Mouse (Mus musculus): ENCODE results near the gene Glt1d1. TPM values are rescaled to one million over a fixed set of nuclear protein-coding genes. Genes with fewer than 3 reads are reported as not detected.
"Not testable (repeated sequence)": the region's sequence is repeated elsewhere in the genome, so short reads cannot be mapped to it uniquely, and the experiment has no call there.

Gene Glt1d1
- polyA plus RNA-seq, 1 experiment from 2014 or later, result 1.2 TPM

- WGBS, result 73% methylated on average over 7 of the region's 7 CpGs
- DNase-seq (ENCODE audit: low spot score), result no peak
These were observed 83.0 kb downstream of the Glt1d1 start for GRCm38 (mm10) chr5:127714783-127715704.

GRCm38 (mm10) chr5:127720591-127721379 lies 88.7 kb downstream of the Glt1d1 start:
- H3K9me3 ChIP-seq (ENCODE audit: control insufficient read depth, low read length), result no peaks in the 10 kb centered on the region
- no peak overlapping the region for H3K4me2 ChIP-seq (ENCODE audit: low read depth, severe bottlenecking)
- H3K9ac ChIP-seq (ENCODE audit: low read length), result no peak overlapping the region
- H3K4me1 ChIP-seq (ENCODE audit: control insufficient read depth, insufficient read depth, low read length), result no peaks in the 10 kb centered on the region
- DNase-seq (ENCODE audit: low spot score) (peak; percentile 52), ATAC-seq (ENCODE audit: insufficient number of reproducible peaks, low FRiP score, low TSS enrichment, low read depth) (0 out of 2 replicates have a peak, but pooled peaks have one; percentile 21)
- no peaks in the 10 kb centered on the region for H3K36me3 ChIP-seq (ENCODE audit: control insufficient read depth, insufficient read depth, low read length)
- H3K27ac ChIP-seq (replicated peaks; ENCODE audit: low read depth, low read length), result no peak overlapping the region
- H3K27me3 ChIP-seq (ENCODE audit: control insufficient read depth, insufficient read depth, low read length), result no peaks in the 10 kb centered on the region
- no peak overlapping the region for H3K4me3 ChIP-seq (ENCODE audit: low read depth, low read length)
- WGBS, result 37% methylated on average over 15 of the region's 15 CpGs

More at GRCm38 (mm10) chr5:127714783-127715704, 83.0 kb downstream of the Glt1d1 start:
- Histone ChIP-seq H3K4me1 (ENCODE audit: control insufficient read depth, insufficient read depth, low read length) (no peaks in the 10 kb centered on the region), H3K36me3 (ENCODE audit: control insufficient read depth, insufficient read depth, low read length) (no peaks in the 10 kb centered on the region), H3K4me2 (ENCODE audit: low read depth, severe bottlenecking) (no peak overlapping the region), H3K27me3 (ENCODE audit: control insufficient read depth, insufficient read depth, low read length) (no peaks in the 10 kb centered on the region), H3K4me3 (ENCODE audit: low read depth, low read length) (no peak overlapping the region), H3K9me3 (ENCODE audit: control insufficient read depth, low read length) (no peaks in the 10 kb centered on the region), H3K9ac (ENCODE audit: low read length) (no peak overlapping the region), H3K27ac (replicated peaks; ENCODE audit: low read depth, low read length) (no peak overlapping the region)
- no peak for ATAC-seq (ENCODE audit: insufficient number of reproducible peaks, low FRiP score, low TSS enrichment, low read depth)

GRCm38 (mm10) chr5:127722171-127722570 lies 90.1 kb downstream of the Glt1d1 start:
- H3K27me3 ChIP-seq (ENCODE audit: control insufficient read depth, insufficient read depth, low read length); H3K4me1 ChIP-seq (ENCODE audit: control insufficient read depth, insufficient read depth, low read length); DNase-seq (ENCODE audit: low spot score); H3K36me3 ChIP-seq (ENCODE audit: control insufficient read depth, insufficient read depth, low read length); H3K4me3 ChIP-seq (ENCODE audit: low read depth, low read length); H3K27ac ChIP-seq (replicated peaks; ENCODE audit: low read depth, low read length); H3K9me3 ChIP-seq (ENCODE audit: control insufficient read depth, low read length); ATAC-seq (ENCODE audit: insufficient number of reproducible peaks, low FRiP score, low TSS enrichment, low read depth); H3K4me2 ChIP-seq (ENCODE audit: low read depth, severe bottlenecking); H3K9ac ChIP-seq (ENCODE audit: low read length): not testable (repeated sequence)
- 96% methylated on average over 12 of the region's 12 CpGs for WGBS

DNA sequence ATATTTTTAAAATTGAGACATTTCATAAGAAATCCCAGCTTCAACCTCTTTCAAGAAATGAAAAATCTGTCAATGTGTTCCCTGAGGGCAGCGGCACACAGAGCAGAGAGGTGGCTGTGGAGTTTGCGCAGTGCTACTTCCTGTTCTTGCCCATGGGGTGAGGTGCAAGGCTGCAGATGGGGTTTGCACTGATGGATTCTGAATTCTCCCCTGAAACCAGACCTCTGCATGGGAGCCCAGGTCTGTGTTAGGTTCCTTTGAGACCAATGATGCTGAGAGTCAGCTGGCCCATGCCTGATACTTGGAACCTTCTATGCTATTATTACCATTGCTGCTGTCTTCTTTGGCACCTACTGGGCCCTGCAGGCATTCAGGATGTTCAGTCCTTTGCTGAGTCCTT lies 98.3 kb downstream of the Glt1d1 start:
- no peak for DNase-seq (ENCODE audit: low spot score)
- Histone ChIP-seq H3K27me3 (ENCODE audit: control insufficient read depth, insufficient read depth, low read length) (no peaks in the 10 kb centered on the region), H3K27ac (replicated peaks; ENCODE audit: low read depth, low read length) (no peak overlapping the region), H3K9me3 (ENCODE audit: control insufficient read depth, low read length) (no peaks in the 10 kb centered on the region), H3K36me3 (ENCODE audit: control insufficient read depth, insufficient read depth, low read length) (no peaks in the 10 kb centered on the region), H3K4me3 (ENCODE audit: low read depth, low read length) (no peak overlapping the region), H3K4me1 (ENCODE audit: control insufficient read depth, insufficient read depth, low read length) (no peaks in the 10 kb centered on the region), H3K9ac (ENCODE audit: low read length) (no peak overlapping the region), H3K4me2 (ENCODE audit: low read depth, severe bottlenecking) (no peak overlapping the region)
- WGBS, result 98% methylated on average over 2 of the region's 2 CpGs
- no peak for ATAC-seq (ENCODE audit: insufficient number of reproducible peaks, low FRiP score, low TSS enrichment, low read depth)

- Histone ChIP-seq H3K9ac (ENCODE audit: low read length) (no peak overlapping the region), H3K4me1 (ENCODE audit: control insufficient read depth, insufficient read depth, low read length) (no peaks in the 10 kb centered on the region), H3K27ac (replicated peaks; ENCODE audit: low read depth, low read length) (no peak overlapping the region), H3K27me3 (ENCODE audit: control insufficient read depth, insufficient read depth, low read length) (no peaks in the 10 kb centered on the region), H3K9me3 (ENCODE audit: control insufficient read depth, low read length) (no peaks in the 10 kb centered on the region), H3K4me2 (ENCODE audit: low read depth, severe bottlenecking) (no peak overlapping the region), H3K4me3 (ENCODE audit: low read depth, low read length) (no peak overlapping the region), H3K36me3 (ENCODE audit: control insufficient read depth, insufficient read depth, low read length) (no peaks in the 10 kb centered on the region)
- ATAC-seq (ENCODE audit: insufficient number of reproducible peaks, low FRiP score, low TSS enrichment, low read depth), result no peak
- 92% methylated on average over 16 of the region's 16 CpGs for WGBS
- no peak for DNase-seq (ENCODE audit: low spot score)
These were observed 109.3 kb downstream of the Glt1d1 start for GRCm38 (mm10) chr5:127741331-127741730.

GRCm38 (mm10) chr5:127749540-127749939 lies 117.5 kb downstream of the Glt1d1 start:
- not testable (repeated sequence) for DNase-seq (ENCODE audit: low spot score)
- WGBS, result 91% methylated on average over 3 of the region's 3 CpGs

GRCm38 (mm10) chr5:127751262-127751975 lies 119.4 kb downstream of the Glt1d1 start:
- H3K27ac ChIP-seq (replicated peaks; ENCODE audit: low read depth, low read length), result no peak overlapping the region
- H3K4me1 ChIP-seq (ENCODE audit: control insufficient read depth, insufficient read depth, low read length), result no peaks in the 10 kb centered on the region
- no peak overlapping the region for H3K9ac ChIP-seq (ENCODE audit: low read length)
- H3K4me3 ChIP-seq (ENCODE audit: low read depth, low read length), result no peak overlapping the region
- no peak overlapping the region for H3K4me2 ChIP-seq (ENCODE audit: low read depth, severe bottlenecking)
- H3K27me3 ChIP-seq (ENCODE audit: control insufficient read depth, insufficient read depth, low read length), result no peaks in the 10 kb centered on the region
- H3K9me3 ChIP-seq (ENCODE audit: control insufficient read depth, low read length), result no peaks in the 10 kb centered on the region
- ATAC-seq (ENCODE audit: insufficient number of reproducible peaks, low FRiP score, low TSS enrichment, low read depth) (no peak), DNase-seq (ENCODE audit: low spot score) (no peak)
- no peaks in the 10 kb centered on the region for H3K36me3 ChIP-seq (ENCODE audit: control insufficient read depth, insufficient read depth, low read length)
- 19% methylated on average over 20 of the region's 20 CpGs for WGBS

More at GRCm38 (mm10) chr5:127749540-127749939, 117.5 kb downstream of the Glt1d1 start:
- H3K36me3 ChIP-seq (ENCODE audit: control insufficient read depth, insufficient read depth, low read length); H3K9me3 ChIP-seq (ENCODE audit: control insufficient read depth, low read length); H3K4me3 ChIP-seq (ENCODE audit: low read depth, low read length); H3K4me2 ChIP-seq (ENCODE audit: low read depth, severe bottlenecking); H3K9ac ChIP-seq (ENCODE audit: low read length); H3K4me1 ChIP-seq (ENCODE audit: control insufficient read depth, insufficient read depth, low read length); ATAC-seq (ENCODE audit: insufficient number of reproducible peaks, low FRiP score, low TSS enrichment, low read depth); H3K27ac ChIP-seq (replicated peaks; ENCODE audit: low read depth, low read length); H3K27me3 ChIP-seq (ENCODE audit: control insufficient read depth, insufficient read depth, low read length): not testable (repeated sequence)

DNA sequence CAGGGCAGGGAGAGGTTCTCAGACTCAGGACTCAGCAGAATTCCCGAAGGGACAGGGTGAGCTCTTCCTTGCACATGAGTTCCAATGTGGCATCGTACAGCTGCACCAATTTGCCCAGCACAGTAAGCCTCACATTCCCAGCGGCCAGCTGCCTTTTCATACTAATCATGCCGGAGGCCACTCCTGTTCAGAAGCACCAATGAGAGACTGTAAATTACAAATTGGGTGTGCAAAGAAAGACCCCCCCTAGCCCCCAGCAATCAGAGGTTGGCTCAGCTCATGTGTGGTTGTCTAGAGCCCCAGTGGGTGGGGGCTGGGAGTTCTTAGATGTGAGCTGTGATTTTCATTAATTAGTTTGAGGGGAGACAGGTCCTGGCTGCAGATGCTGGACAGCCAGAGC lies 123.5 kb downstream of the Glt1d1 start:
- Histone ChIP-seq H3K27ac (replicated peaks; ENCODE audit: low read depth, low read length) (no peak overlapping the region), H3K9me3 (ENCODE audit: control insufficient read depth, low read length) (no peaks in the 10 kb centered on the region), H3K4me2 (ENCODE audit: low read depth, severe bottlenecking) (no peak overlapping the region), H3K4me1 (ENCODE audit: control insufficient read depth, insufficient read depth, low read length) (no peaks in the 10 kb centered on the region), H3K9ac (ENCODE audit: low read length) (no peak overlapping the region), H3K27me3 (ENCODE audit: control insufficient read depth, insufficient read depth, low read length) (no peaks in the 10 kb centered on the region), H3K36me3 (ENCODE audit: control insufficient read depth, insufficient read depth, low read length) (no peaks in the 10 kb centered on the region), H3K4me3 (ENCODE audit: low read depth, low read length) (no peak overlapping the region)
- 74% methylated on average over 4 of the region's 4 CpGs for WGBS
- no peak for ATAC-seq (ENCODE audit: insufficient number of reproducible peaks, low FRiP score, low TSS enrichment, low read depth)
- DNase-seq (ENCODE audit: low spot score), result no peak
